Comparison of ENCODE assay signal across 15 mouse cellular contexts in genomic region chr13:63139463-63140226, GRCm38 (mm10).
A peak's percentile ranks its signal among the peaks of the same experiment; 100 is the strongest.
DNase-seq lines count a peak whose midpoint lies in the region; ATAC-seq lines count a peak whose summit lies in the region.
"Had no signal": no experiment of that assay in that cellular context is flagged by ENCODE, and none has a peak within 500 bp of the region (broad histone marks: within the 10 kb centered on the region; RNA-seq: fewer than 3 reads in every experiment).

No protein-coding gene starts in this region.

- DNase-seq in heart, adult 11 months: peak; percentile 93
- no peak for DNase-seq in heart, adult 8-10 months (ENCODE audit: low spot score)
- no peak for DNase-seq in limb, embryonic 10.5 days (ENCODE audit: low spot score)
- DNase-seq in adrenal gland, adult 2 months: no peak
- DNase-seq in gastrocnemius, postnatal 25 days: no peak
- DNase-seq: adrenal gland, adult 8-10 months; B cell, adult 2 months; cerebellum, adult 11 months; gastrocnemius, postnatal 10 days; lung, postnatal 10 days; spleen, adult 18-20 months; thymus, postnatal 4 days had no signal

- no peaks in the 10 kb centered on the region for H3K36me3 ChIP-seq in limb, embryonic 12.5 days
- H3K36me3 ChIP-seq in limb, embryonic 10.5 days: no peaks in the 10 kb centered on the region
- H3K36me3 ChIP-seq in embryonic facial prominence, embryonic 13.5 days: no peaks in the 10 kb centered on the region
- H3K36me3 ChIP-seq in intestine, embryonic 16.5 days (ENCODE audit: control insufficient read depth, insufficient read depth, low read length): no peaks in the 10 kb centered on the region

- 73% methylated on average over 10 of the region's 10 CpGs for WGBS in limb, embryonic 12.5 days
- WGBS in limb, embryonic 10.5 days: 88% methylated on average over 10 of the region's 10 CpGs
- WGBS in embryonic facial prominence, embryonic 13.5 days: 70% methylated on average over 10 of the region's 10 CpGs
- WGBS in intestine, embryonic 16.5 days: 83% methylated on average over 10 of the region's 10 CpGs

- peak; percentile 81 for ATAC-seq in limb, embryonic 12.5 days (ENCODE audit: insufficient number of reproducible peaks, insufficient read depth, low FRiP score, low TSS enrichment, low read depth)
- no peak for ATAC-seq in embryonic facial prominence, embryonic 13.5 days (ENCODE audit: insufficient number of reproducible peaks, insufficient read depth, low FRiP score, low TSS enrichment, low read depth)
- 0 out of 2 replicates have a peak, but pooled peaks have one; percentile 53 for ATAC-seq in intestine, embryonic 16.5 days

- peak overlapping the region; percentile 89 for H3K27ac ChIP-seq in limb, embryonic 12.5 days
- H3K27ac ChIP-seq in limb, embryonic 10.5 days: no peak overlapping the region; the same call in 1 of the 2 replicates
- peak overlapping the region; percentile 78 for H3K27ac ChIP-seq in embryonic facial prominence, embryonic 13.5 days
- H3K27ac ChIP-seq in intestine, embryonic 16.5 days (ENCODE audit: low read length): no peak overlapping the region

- no peaks in the 10 kb centered on the region for H3K9me3 ChIP-seq in limb, embryonic 12.5 days
- no peaks in the 10 kb centered on the region for H3K9me3 ChIP-seq in limb, embryonic 10.5 days (replicated peaks)
- H3K9me3 ChIP-seq in embryonic facial prominence, embryonic 13.5 days: no peaks in the 10 kb centered on the region
- no peaks in the 10 kb centered on the region for H3K9me3 ChIP-seq in intestine, embryonic 16.5 days (ENCODE audit: control insufficient read depth, low read length)

- H3K27me3 ChIP-seq in limb, embryonic 12.5 days: no peaks in the 10 kb centered on the region
- no peaks in the 10 kb centered on the region for H3K27me3 ChIP-seq in limb, embryonic 10.5 days (ENCODE audit: low read depth, poor library complexity, severe bottlenecking)
- H3K27me3 ChIP-seq in embryonic facial prominence, embryonic 13.5 days: no peaks in the 10 kb centered on the region
- H3K27me3 ChIP-seq in intestine, embryonic 16.5 days (replicated peaks; ENCODE audit: control insufficient read depth, insufficient read depth, low read length): no peaks in the 10 kb centered on the region

- peaks cover 11% of the 10 kb centered on the region; the same call in 1 of the 2 replicates for H3K4me1 ChIP-seq in limb, embryonic 12.5 days (replicated peaks)
- peaks cover 5% of the 10 kb centered on the region for H3K4me1 ChIP-seq in limb, embryonic 10.5 days
- H3K4me1 ChIP-seq in embryonic facial prominence, embryonic 13.5 days: peaks cover 26% of the 10 kb centered on the region
- peaks cover 6% of the 10 kb centered on the region; the same call in 1 of the 2 replicates for H3K4me1 ChIP-seq in intestine, embryonic 16.5 days (ENCODE audit: control insufficient read depth, insufficient read depth, low read length)

- no peak overlapping the region for H3K9ac ChIP-seq in limb, embryonic 12.5 days (replicated peaks)
- H3K9ac ChIP-seq in embryonic facial prominence, embryonic 13.5 days: no peak overlapping the region
- no peak overlapping the region for H3K9ac ChIP-seq in intestine, embryonic 16.5 days (ENCODE audit: low read depth, low read length)

- no peak overlapping the region for H3K4me2 ChIP-seq in limb, embryonic 12.5 days
- H3K4me2 ChIP-seq in embryonic facial prominence, embryonic 13.5 days: no peak overlapping the region
- no peak overlapping the region for H3K4me2 ChIP-seq in intestine, embryonic 16.5 days (ENCODE audit: low read depth, low read length)

- H3K4me3 ChIP-seq in limb, embryonic 12.5 days (replicated peaks): no peak overlapping the region
- H3K4me3 ChIP-seq in limb, embryonic 10.5 days: no peak overlapping the region
- H3K4me3 ChIP-seq in embryonic facial prominence, embryonic 13.5 days: no peak overlapping the region
- no peak overlapping the region for H3K4me3 ChIP-seq in intestine, embryonic 16.5 days (ENCODE audit: low read length)

Comparison
In these comparisons a context has a peak if more than half of its experiments do, and no peak if none do; other contexts are left out.
1. H3K27ac ChIP-seq: peak in limb, embryonic 12.5 days (single experiment) and embryonic facial prominence, embryonic 13.5 days (single experiment); none in limb, embryonic 10.5 days (single experiment) and intestine, embryonic 16.5 days (single experiment).